Mouse (Mus musculus) natural killer cell, adult 2 months (primary cell): ENCODE data around the gene C8b.

Experiments used
- DNase-seq, 2 experiments: peaks; one replicate each; pipeline ENCODE4 v3.0.0; 2022; ENCODE audit warnings: low spot score in 2 of 2

The C8b gene

DNA sequence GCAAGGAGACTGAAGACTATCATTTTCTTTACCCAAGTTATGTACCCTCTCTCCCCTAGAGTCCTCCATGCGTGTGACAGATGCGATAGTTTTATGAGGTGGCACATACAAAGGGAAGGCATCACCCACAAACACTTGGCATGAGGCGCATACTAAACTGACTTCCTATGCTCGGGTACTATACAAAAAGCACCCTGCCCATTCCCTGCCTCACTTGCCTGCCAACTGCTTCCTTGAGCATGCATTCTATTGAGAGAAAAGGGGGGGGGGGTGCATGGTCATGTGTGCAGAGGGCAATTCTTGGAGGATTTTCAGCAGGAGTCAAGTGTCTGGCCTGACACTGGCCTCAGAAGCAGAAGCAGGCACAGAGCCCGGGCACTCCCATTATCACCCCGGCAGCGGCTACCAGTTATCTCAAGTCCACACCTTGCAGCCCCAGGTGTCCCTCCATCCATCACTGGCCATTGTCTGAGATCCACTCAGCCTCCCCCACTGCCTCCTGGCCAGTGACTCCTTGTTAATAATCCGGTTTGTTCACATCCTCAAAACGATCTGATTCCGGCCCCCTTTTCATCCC lies 44.7 kb downstream of the C8b start:
- no peak for DNase-seq

GRCm38 (mm10) chr4:104813617-104814016 lies 47.5 kb downstream of the C8b start:
- no peak for DNase-seq

- no peak for DNase-seq
Measured at GRCm38 (mm10) chr4:104816519-104817232, 50.6 kb downstream of the C8b start.

DNA sequence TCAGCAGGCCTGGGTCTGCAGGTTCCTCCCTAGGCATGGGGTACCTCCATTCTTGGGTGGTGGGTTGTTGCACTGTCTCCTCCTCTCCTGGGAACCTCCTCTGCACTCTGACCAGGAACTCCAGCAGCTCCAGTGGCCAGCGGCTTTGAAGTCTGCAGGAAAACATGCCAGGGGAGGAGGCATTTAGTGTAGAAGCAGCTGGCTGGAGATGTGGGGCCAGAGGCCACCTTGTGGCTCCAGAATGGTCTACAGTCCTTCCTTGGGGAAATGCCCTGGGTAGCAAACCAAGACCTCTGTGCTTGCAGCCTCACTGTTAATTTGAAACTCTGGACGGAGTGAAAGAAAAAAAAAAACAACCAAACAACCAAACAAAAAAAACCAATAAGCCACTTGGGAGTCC lies 51.4 kb downstream of the C8b start:
- DNase-seq, result no peak

DNA sequence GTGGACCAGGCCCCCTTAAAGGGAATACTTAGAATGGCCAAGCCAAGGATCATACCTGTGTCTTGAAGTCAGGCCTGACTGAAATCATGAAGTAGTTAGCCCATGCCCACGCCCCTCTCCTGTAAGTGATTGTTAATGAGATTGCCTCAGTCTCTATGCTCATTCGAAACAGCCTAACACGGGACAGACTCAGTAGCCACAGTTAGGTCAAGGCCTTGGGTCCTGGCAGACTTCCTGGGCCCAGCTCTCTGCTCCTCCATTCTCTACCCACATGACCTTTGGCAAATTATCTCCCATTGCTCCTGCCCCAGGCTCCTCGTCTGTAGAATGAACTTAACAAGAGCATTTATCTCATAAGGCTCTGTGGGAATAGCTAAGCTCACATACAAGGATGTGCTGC lies 52.9 kb downstream of the C8b start:
- DNase-seq, result no peak

GRCm38 (mm10) chr4:104819891-104820290 lies 53.8 kb downstream of the C8b start:
- no peak for DNase-seq

DNA sequence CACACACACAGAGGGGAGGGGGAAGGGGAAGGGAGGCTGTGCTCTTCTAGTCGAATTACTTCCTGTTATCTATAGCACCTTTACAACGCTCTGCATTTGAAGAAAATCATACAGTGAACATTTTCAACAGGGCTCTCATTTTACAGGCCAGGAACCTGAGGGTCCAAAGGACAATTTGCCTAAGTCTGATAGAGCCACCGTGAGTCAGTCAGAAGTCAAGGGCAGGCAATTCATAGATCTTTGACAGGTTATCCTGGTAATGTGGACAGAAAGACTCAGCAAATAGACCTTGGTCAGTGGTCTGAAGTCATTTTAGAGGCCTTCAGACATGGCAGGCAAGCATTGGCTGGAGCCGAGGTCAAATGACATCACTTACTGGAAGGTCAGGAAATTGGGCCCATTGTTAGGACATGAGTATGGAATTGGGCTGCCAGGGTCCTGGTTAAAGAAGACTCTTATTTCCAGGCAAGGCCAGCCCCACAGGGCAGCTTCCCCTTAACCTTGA lies 57.5 kb downstream of the C8b start:
- no peak for DNase-seq

DNA sequence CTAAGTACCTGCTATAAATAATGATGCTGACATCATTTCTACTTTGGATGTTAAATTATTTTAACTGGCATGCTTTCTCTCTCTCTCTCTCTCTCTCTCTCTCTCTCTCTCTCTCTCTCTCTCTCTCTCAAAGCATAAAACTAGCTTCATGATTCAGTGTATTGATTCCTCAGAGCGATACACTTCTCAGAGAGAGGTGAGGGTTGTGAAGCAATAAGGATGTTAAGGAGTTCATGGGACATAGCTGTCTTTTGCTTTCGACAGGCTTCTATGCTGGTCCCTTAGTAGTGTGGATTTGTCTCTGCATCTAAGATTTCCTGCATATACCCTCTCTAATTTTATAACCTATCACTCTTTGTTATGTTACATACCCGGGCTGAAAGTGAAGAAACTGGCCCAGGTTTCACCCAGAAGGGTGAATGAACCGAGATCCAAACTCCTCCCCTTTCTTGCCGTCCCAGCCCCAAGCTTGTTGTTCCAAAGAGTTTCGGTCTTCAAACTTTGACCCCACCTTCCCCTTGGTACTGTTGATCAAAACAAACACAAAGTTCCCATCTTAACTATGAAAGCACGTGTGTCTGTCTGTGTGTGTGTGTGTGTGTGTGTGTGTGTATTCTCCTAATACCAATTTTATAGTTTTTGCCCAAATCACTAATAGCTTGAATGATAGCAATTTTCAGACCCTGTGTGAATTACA lies 58.4 kb downstream of the C8b start:
- no peak for DNase-seq

DNA sequence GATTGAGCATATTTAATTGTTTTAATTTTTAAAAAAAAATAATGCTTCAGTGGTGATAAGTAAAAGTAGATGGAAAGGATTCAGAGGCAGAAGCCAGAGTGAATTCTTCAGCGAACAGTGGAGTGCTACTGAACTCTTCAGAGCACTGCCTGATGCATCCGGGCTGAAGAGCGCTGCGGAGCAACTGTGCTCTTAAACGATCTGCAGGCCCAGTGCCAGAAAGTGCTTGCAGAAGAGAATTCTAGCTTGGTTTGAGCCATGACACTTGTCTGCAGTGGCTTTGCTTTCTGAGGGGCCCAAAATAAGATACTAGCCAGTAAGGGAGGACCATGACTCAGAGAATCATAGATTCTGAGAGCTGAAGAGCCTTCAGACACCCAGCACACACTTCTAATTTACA lies 62.8 kb downstream of the C8b start:
- no peak for DNase-seq

GRCm38 (mm10) chr4:104835096-104835495 lies 69.0 kb downstream of the C8b start:
- DNase-seq, result no peak

DNA sequence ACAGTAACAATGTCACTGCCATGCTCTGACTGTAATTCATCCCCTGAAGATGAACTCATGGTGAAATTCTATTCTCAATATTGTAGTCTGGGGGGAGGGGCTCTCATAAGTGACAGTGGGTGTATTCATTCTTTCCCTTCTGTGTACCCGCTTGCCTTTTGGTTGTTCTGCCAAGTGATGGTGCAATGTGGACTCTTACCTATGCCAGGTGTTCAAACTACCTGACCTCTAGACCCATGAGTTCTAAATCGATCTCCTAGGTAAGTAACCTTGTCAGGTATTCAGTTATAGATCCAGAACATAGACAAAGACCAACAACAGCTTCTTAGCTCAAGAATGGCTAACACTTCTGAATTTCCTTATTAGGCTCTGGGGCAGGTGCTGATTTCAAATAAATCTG lies 72.2 kb downstream of the C8b start:
- DNase-seq, result no peak

GRCm38 (mm10) chr4:104842204-104842603 lies 76.1 kb downstream of the C8b start:
- DNase-seq, result no peak

DNA sequence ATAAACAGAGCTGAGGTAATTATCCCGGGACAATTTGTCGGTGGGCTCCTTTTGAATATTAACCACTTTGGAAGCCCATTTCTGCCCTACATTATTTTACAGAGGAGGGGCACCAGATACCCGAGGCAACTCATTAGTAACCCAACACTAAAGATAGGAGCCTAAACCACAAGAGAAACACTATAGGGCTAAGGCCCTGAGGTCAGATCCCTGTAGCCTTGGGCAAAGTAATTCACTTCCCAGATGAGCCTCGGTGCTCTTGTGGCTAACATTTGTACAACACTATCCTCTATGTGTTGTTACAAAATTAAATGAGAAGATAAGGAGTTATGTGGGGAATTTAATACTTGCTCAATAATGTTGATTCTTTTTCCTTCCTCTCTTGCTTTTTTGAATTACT lies 77.4 kb downstream of the C8b start:
- no peak for DNase-seq
